Mouse (Mus musculus) MEL (cell line): Measurements from ENCODE around the gene Klhdc9. TPM values are rescaled to one million over a fixed set of nuclear protein-coding genes. Genes with fewer than 3 reads are reported as not detected.

Source experiments
- DNase-seq: peaks from one replicate; pipeline ENCODE4 v3.0.0; 2011; ENCODE audit warnings: low read depth, low spot score
- H3K27ac ChIP-seq: 2 replicates; pipeline ENCODE4 v1.5.1; 2012; ENCODE audit warnings: low read depth, mild to moderate bottlenecking, control low read depth, low read length, moderate library complexity; ENCODE audit not compliant: control insufficient read depth
- H3K27me3 ChIP-seq, 2 experiments: fragments of 150-350 bp in 1 of 2; sonication (generic) in 1 of 2; 2 replicates each; pipeline ENCODE4 v1.6.1; 2012; ENCODE audit warnings: low read length in 2 of 2, mild to moderate bottlenecking in 2 of 2, improper control_type of control experiment in 1 of 2, moderate library complexity in 1 of 2; ENCODE audit not compliant: insufficient read depth in 2 of 2, control insufficient read depth in 1 of 2
- H3K36me3 ChIP-seq, 2 experiments: 2 replicates each; pipeline ENCODE4 v1.6.1; 2012 to 2014; ENCODE audit warnings: low read length in 2 of 2, improper control_type of control experiment in 1 of 2, inconsistent platforms in 1 of 2, mild to moderate bottlenecking in 1 of 2; ENCODE audit not compliant: insufficient read depth in 2 of 2, control insufficient read depth in 1 of 2
- H3K4me1 ChIP-seq, 2 experiments: fragments of 150-350 bp in 1 of 2; sonication (generic) in 1 of 2; 2 replicates each; pipeline ENCODE4 v1.6.1; 2012; ENCODE audit warnings: low read length in 2 of 2, improper control_type of control experiment in 1 of 2, mild to moderate bottlenecking in 1 of 2; ENCODE audit not compliant: insufficient read depth in 2 of 2, control insufficient read depth in 1 of 2
- H3K4me3 ChIP-seq, 2 experiments: fragments of 150-350 bp in 1 of 2; sonication (generic) in 1 of 2; 2 replicates each; pipeline ENCODE4 v1.5.1; 2012; ENCODE audit warnings: low read depth in 2 of 2, low read length in 2 of 2, mild to moderate bottlenecking in 2 of 2, moderate library complexity in 2 of 2, control low read depth in 1 of 2, improper control_type of control experiment in 1 of 2; ENCODE audit not compliant: control insufficient read depth in 1 of 2, insufficient read depth in 1 of 2
- H3K79me2 ChIP-seq: 2 replicates; pipeline ENCODE4 v1.6.1; 2012; ENCODE audit warnings: mild to moderate bottlenecking, low read length, moderate library complexity; ENCODE audit not compliant: control insufficient read depth, poor library complexity, insufficient read depth
- H3K9ac ChIP-seq: 2 replicates; pipeline ENCODE4 v1.6.1; 2012; ENCODE audit warnings: low read depth, mild to moderate bottlenecking, control low read depth, low read length, moderate library complexity; ENCODE audit not compliant: control insufficient read depth, poor library complexity, severe bottlenecking
- H3K9me3 ChIP-seq: fragments of 150-350 bp; sonication (generic); replicated peaks from 2 replicates; pipeline ENCODE4 v1.6.1; 2012; ENCODE audit warnings: mild to moderate bottlenecking, low read length, improper control_type of control experiment, moderate library complexity; ENCODE audit not compliant: insufficient read depth
- BHLHE40 ChIP-seq: IDR thresholded peaks from 2 replicates; pipeline ENCODE4 v1.6.1; 2012; ENCODE audit warnings: low read depth, mild to moderate bottlenecking, inconsistent platforms, low read length, improper control_type of control experiment, borderline replicate concordance
- CHD1 ChIP-seq: IDR thresholded peaks from 2 replicates; pipeline ENCODE4 v1.6.1; 2012; ENCODE audit warnings: low read depth, mild to moderate bottlenecking, inconsistent platforms, low read length, improper control_type of control experiment
- CHD2 ChIP-seq: IDR thresholded peaks from 2 replicates; pipeline ENCODE4 v1.6.1; 2011; ENCODE audit warnings: low read length, improper control_type of control experiment
- CTCF ChIP-seq, 3 experiments: IDR thresholded peaks in 2 of 3; conservative IDR thresholded peaks in 1 of 3; 2 replicates each; pipeline ENCODE4 v1.5.1; 2011 to 2012; ENCODE audit warnings: low read length in 3 of 3, low read depth in 2 of 3, mild to moderate bottlenecking in 2 of 3, improper control_type of control experiment in 1 of 3, inconsistent platforms in 1 of 3, mixed read lengths in 1 of 3, moderate library complexity in 1 of 3; ENCODE audit not compliant: control insufficient read depth in 1 of 3, insufficient read depth in 1 of 3, poor library complexity in 1 of 3, severe bottlenecking in 1 of 3
- E2F4 ChIP-seq: IDR thresholded peaks from 2 replicates; pipeline ENCODE4 v1.6.1; 2011; ENCODE audit warnings: low read depth, low read length, improper control_type of control experiment, borderline replicate concordance
- EP300 ChIP-seq, 2 experiments: IDR thresholded peaks; 2 replicates each; pipeline ENCODE4 v1.6.1; 2011; ENCODE audit warnings: improper control_type of control experiment in 2 of 2, low read length in 2 of 2, low read depth in 1 of 2, mild to moderate bottlenecking in 1 of 2
- ETS1 ChIP-seq: IDR thresholded peaks from 2 replicates; pipeline ENCODE4 v1.6.1; 2012; ENCODE audit warnings: low read depth, mild to moderate bottlenecking, inconsistent platforms, low read length, improper control_type of control experiment, moderate library complexity
- GABPA ChIP-seq: IDR thresholded peaks from 2 replicates; pipeline ENCODE4 v1.6.1; 2012; ENCODE audit warnings: low read depth, mild to moderate bottlenecking, inconsistent platforms, low read length, improper control_type of control experiment, moderate library complexity
- GATA1 ChIP-seq: IDR thresholded peaks from 2 replicates; pipeline ENCODE4 v1.6.1; 2011; ENCODE audit warnings: low read depth, low read length, improper control_type of control experiment
- HCFC1 ChIP-seq: IDR thresholded peaks from 2 replicates; pipeline ENCODE4 v1.6.1; 2012; ENCODE audit warnings: low read depth, mild to moderate bottlenecking, inconsistent platforms, low read length, improper control_type of control experiment, moderate library complexity
- JUND ChIP-seq: IDR thresholded peaks from 2 replicates; pipeline ENCODE4 v1.6.1; 2011; ENCODE audit warnings: low read depth, mild to moderate bottlenecking, improper control_type of control experiment, low read length
- KAT2A ChIP-seq: conservative IDR thresholded peaks from 2 replicates; pipeline ENCODE4 v1.6.1; 2012; ENCODE audit warnings: low read depth, low read length, improper control_type of control experiment, inconsistent platforms
- MAFK ChIP-seq: IDR thresholded peaks from 2 replicates; pipeline ENCODE4 v1.6.1; 2011; ENCODE audit warnings: low read depth, mild to moderate bottlenecking, low read length, improper control_type of control experiment, borderline replicate concordance
- MAX ChIP-seq: IDR thresholded peaks from 2 replicates; pipeline ENCODE4 v1.6.1; 2011; ENCODE audit warnings: low read length, improper control_type of control experiment
- MEF2A ChIP-seq: IDR thresholded peaks from 2 replicates; pipeline ENCODE4 v1.6.1; 2014; ENCODE audit warnings: low read depth, mild to moderate bottlenecking, inconsistent platforms, low read length, improper control_type of control experiment; ENCODE audit not compliant: poor library complexity, insufficient replicate concordance, severe bottlenecking; ENCODE audit errors: extremely low read depth
- MXI1 ChIP-seq: IDR thresholded peaks from 2 replicates; pipeline ENCODE4 v1.6.1; 2011; ENCODE audit warnings: mild to moderate bottlenecking, low read depth, low read length, improper control_type of control experiment
- MYB ChIP-seq: IDR thresholded peaks from 2 replicates; pipeline ENCODE4 v1.6.1; 2011; ENCODE audit warnings: mild to moderate bottlenecking, low read depth, low read length, improper control_type of control experiment
- MYC ChIP-seq: IDR thresholded peaks from 2 replicates; pipeline ENCODE4 v1.6.1; 2011; ENCODE audit warnings: low read depth, mild to moderate bottlenecking, low read length, improper control_type of control experiment, moderate library complexity
- NELFE ChIP-seq: IDR thresholded peaks from 2 replicates; pipeline ENCODE4 v1.6.1; 2011; ENCODE audit warnings: low read depth, low read length, improper control_type of control experiment
- NRF1 ChIP-seq: IDR thresholded peaks from 2 replicates; pipeline ENCODE4 v1.6.1; 2014; ENCODE audit warnings: low read depth, mild to moderate bottlenecking, inconsistent platforms, low read length, improper control_type of control experiment, moderate library complexity; ENCODE audit not compliant: poor library complexity, insufficient read depth, severe bottlenecking
- POLR2A ChIP-seq, 2 experiments: IDR thresholded peaks; 2 replicates each; pipeline ENCODE4 v1.6.1; 2011 to 2012; ENCODE audit warnings: low read length in 2 of 2, mild to moderate bottlenecking in 2 of 2, control low read depth in 1 of 2, improper control_type of control experiment in 1 of 2, low read depth in 1 of 2, moderate library complexity in 1 of 2; ENCODE audit not compliant: control insufficient read depth in 1 of 2, insufficient read depth in 1 of 2, poor library complexity in 1 of 2
- POLR2AphosphoS2 ChIP-seq: IDR thresholded peaks from 2 replicates; pipeline ENCODE4 v1.6.1; 2011; ENCODE audit warnings: low read length, improper control_type of control experiment
- POLR2AphosphoS5 ChIP-seq: IDR thresholded peaks from 2 replicates; pipeline ENCODE4 v1.6.1; 2012; ENCODE audit warnings: low read depth, borderline replicate concordance, mild to moderate bottlenecking, inconsistent platforms, low read length, moderate library complexity, mixed read lengths
- RAD21 ChIP-seq: IDR thresholded peaks from 2 replicates; pipeline ENCODE4 v1.6.1; 2011; ENCODE audit warnings: mild to moderate bottlenecking, low read depth, low read length, improper control_type of control experiment
- RCOR1 ChIP-seq: IDR thresholded peaks from 2 replicates; pipeline ENCODE4 v1.6.1; 2012; ENCODE audit warnings: low read depth, mild to moderate bottlenecking, inconsistent platforms, low read length, improper control_type of control experiment
- SMC3 ChIP-seq: IDR thresholded peaks from 2 replicates; pipeline ENCODE4 v1.6.1; 2011; ENCODE audit warnings: low read depth, low read length, improper control_type of control experiment
- TAL1 ChIP-seq: IDR thresholded peaks from 2 replicates; pipeline ENCODE4 v1.6.1; 2012; ENCODE audit warnings: mild to moderate bottlenecking, inconsistent platforms, low read length, moderate library complexity, mixed read lengths
- TBP ChIP-seq: IDR thresholded peaks from 2 replicates; pipeline ENCODE4 v1.8.0; 2011; ENCODE audit warnings: low read depth, low read length, improper control_type of control experiment
- UBTF ChIP-seq: IDR thresholded peaks from 2 replicates; pipeline ENCODE4 v1.6.1; 2012; ENCODE audit warnings: low read depth, mild to moderate bottlenecking, inconsistent platforms, low read length, improper control_type of control experiment, moderate library complexity, borderline replicate concordance; ENCODE audit not compliant: insufficient read depth
- USF1 ChIP-seq: IDR thresholded peaks from 2 replicates; pipeline ENCODE4 v1.6.1; 2014; ENCODE audit warnings: low read depth, mild to moderate bottlenecking, inconsistent platforms, low read length, improper control_type of control experiment, moderate library complexity
- USF2 ChIP-seq, 2 experiments: IDR thresholded peaks; 2 replicates each; pipeline ENCODE4 v1.6.1; 2011 to 2012; ENCODE audit warnings: improper control_type of control experiment in 2 of 2, low read length in 2 of 2, borderline replicate concordance in 1 of 2, inconsistent platforms in 1 of 2, low read depth in 1 of 2, mild to moderate bottlenecking in 1 of 2; ENCODE audit not compliant: insufficient read depth in 1 of 2
- ZC3H11A ChIP-seq: IDR thresholded peaks from 2 replicates; pipeline ENCODE4 v1.6.1; 2012; ENCODE audit warnings: low read depth, mild to moderate bottlenecking, inconsistent platforms, low read length, improper control_type of control experiment
- ZKSCAN1 ChIP-seq: IDR thresholded peaks from 2 replicates; pipeline ENCODE4 v1.6.1; 2012; ENCODE audit warnings: low read depth, mild to moderate bottlenecking, inconsistent platforms, low read length, improper control_type of control experiment, moderate library complexity
- ZMIZ1 ChIP-seq: IDR thresholded peaks from 2 replicates; pipeline ENCODE4 v1.6.1; 2012; ENCODE audit warnings: low read depth, mild to moderate bottlenecking, inconsistent platforms, low read length, improper control_type of control experiment, moderate library complexity
- ZNF384 ChIP-seq: IDR thresholded peaks from 2 replicates; pipeline ENCODE4 v1.6.1; 2012; ENCODE audit warnings: low read depth, mild to moderate bottlenecking, inconsistent platforms, low read length, improper control_type of control experiment
- polyA plus RNA-seq, 2 experiments: library from polyadenylated mRNA; stranded (reverse) in 1 of 2; unstranded in 1 of 2; fragments of >175 nt in 1 of 2; fragments of >200 nt in 1 of 2; gene quantifications; 2 replicates each; pipeline versions ENCODE4 v1.2.1 to v1.2.4; 2012; ENCODE audit warnings: low replicate concordance in 2 of 2, low read depth in 1 of 2; ENCODE audit not compliant: insufficient read length in 2 of 2, insufficient read depth in 1 of 2, missing spikeins in 1 of 2
- total RNA-seq: library from RNA; depleted of rRNA; stranded (reverse); fragments of 300-350 nt; gene quantifications from 2 replicates; pipeline ENCODE4 v1.2.3, GENCODE M21; 2012

The Klhdc9 gene
- total and polyA plus RNA-seq, 3 experiments: 0.08 TPM; not detected in 2

GRCm38 (mm10) chr1:171361106-171362103 lies 807 bp upstream of the Klhdc9 start:
- H3K27ac ChIP-seq: no peak overlapping the region
- peaks cover 2 to 5% of the 10 kb centered on the region in 2 experiments; a peak in 2 of 4 replicates for H3K36me3 ChIP-seq
- H3K27me3 ChIP-seq: no peaks in the 10 kb centered on the region
- H3K4me1 ChIP-seq: 0 out of 4 replicates have a peak, but pooled peaks cover 0 to 2% of the 10 kb centered on the region in 2 experiments
- DNase-seq: peak; percentile 83
- no peak overlapping the region for H3K9ac ChIP-seq
- no peaks in the 10 kb centered on the region for H3K79me2 ChIP-seq
- no peak overlapping the region for H3K4me3 ChIP-seq
- no peaks in the 10 kb centered on the region for H3K9me3 ChIP-seq
- TF ChIP-seq USF2 (IDR thresholded peaks at IDR 0.05; ENCODE audit: borderline replicate concordance in 1 of 2, insufficient read depth in 1 of 2, low read depth in 1 of 2, low read length in 2 of 2) (no peak), UBTF (no peak), MYC (no peak), CHD2 (no peak), MXI1 (no peak), POLR2AphosphoS2 (no peak), MAX (no peak), CTCF (IDR thresholded peaks at IDR 0.05 in 2 of 3, conservative IDR thresholded peaks at IDR 0.05 in 1 of 3; ENCODE audit: control insufficient read depth in 1 of 3, insufficient read depth in 1 of 3, low read depth in 2 of 3, low read length in 3 of 3, poor library complexity in 1 of 3, severe bottlenecking in 1 of 3) (peak; percentile 75 to 95 (median 82)), RAD21 (peak; percentile 95), ZMIZ1 (no peak), MAFK (no peak), HCFC1 (no peak), MYB (no peak), JUND (no peak), NRF1 (no peak), POLR2AphosphoS5 (no peak), NELFE (no peak), ZC3H11A (peak; percentile 84), MEF2A (no peak), SMC3 (peak; percentile 86), USF1 (no peak), KAT2A (no peak), GABPA (no peak), TAL1 (no peak), BHLHE40 (no peak), TBP (no peak), E2F4 (no peak), EP300 (IDR thresholded peaks at IDR 0.05; ENCODE audit: low read depth in 1 of 2, low read length in 2 of 2) (no peak), ZKSCAN1 (no peak), ZNF384 (no peak), POLR2A (IDR thresholded peaks at IDR 0.05; ENCODE audit: control insufficient read depth in 1 of 2, insufficient read depth in 1 of 2, low read depth in 1 of 2, low read length in 2 of 2, poor library complexity in 1 of 2) (no peak), GATA1 (no peak), RCOR1 (0 out of 2 replicates have a peak, but pooled peaks have one; percentile 11), ETS1 (no peak), CHD1 (no peak)
